Mouse (Mus musculus) forebrain, embryonic 10.5 days (tissue): ENCODE results near the gene Fbxo31. TPM values are rescaled to one million over a fixed set of nuclear protein-coding genes. Genes with fewer than 3 reads are reported as not detected.
"Not testable (repeated sequence)": the region's sequence is repeated elsewhere in the genome, so short reads cannot be mapped to it uniquely, and the experiment has no call there.

Experiments
- DNase-seq: peaks from one replicate; pipeline ENCODE4 v3.0.0-alpha.2; 2017; ENCODE audit warnings: low spot score; ENCODE audit errors: extremely low spot score
- H3K27ac ChIP-seq: fragments of 300-500 bp; sonication (generic); 2 replicates; pipeline ENCODE4 v1.5.1; 2016; ENCODE audit warnings: mild to moderate bottlenecking
- H3K27me3 ChIP-seq: fragments of 300-500 bp; sonication (generic); 2 replicates; pipeline ENCODE4 v1.6.1; 2016; ENCODE audit warnings: mild to moderate bottlenecking; ENCODE audit not compliant: poor library complexity, severe bottlenecking
- H3K36me3 ChIP-seq: fragments of 300-500 bp; sonication (generic); replicated peaks from 2 replicates; pipeline ENCODE4 v1.6.1; 2016; ENCODE audit warnings: mild to moderate bottlenecking, moderate library complexity
- H3K4me1 ChIP-seq: fragments of 300-500 bp; sonication (generic); 2 replicates; pipeline ENCODE4 v1.6.1; 2016
- H3K4me3 ChIP-seq: fragments of 300-500 bp; sonication (generic); 2 replicates; pipeline ENCODE4 v1.5.1; 2016; ENCODE audit warnings: mild to moderate bottlenecking, moderate library complexity
- H3K9me3 ChIP-seq: fragments of 300-500 bp; sonication (generic); 2 replicates; pipeline ENCODE4 v1.6.1; 2016; ENCODE audit warnings: mild to moderate bottlenecking, moderate library complexity
- WGBS: fragments of 180-500 bp; shearing (Covaris S2); methylation state at CpG from one replicate; pipeline ENCODE4 v1.1.7; 2016; 5-methylcytosine and 5-hydroxymethylcytosine counted together
- polyA plus RNA-seq: library from polyadenylated mRNA; unstranded; fragments of >200 nt; fragmentation: Nextera tagmentation; extraction: Ambion mirVana; gene quantifications from 2 replicates; pipeline ENCODE4 v1.2.1, GENCODE M21; 2016

Fbxo31 gene
- polyA plus RNA-seq, 1 experiment from 2014 or later = 14.8 TPM

DNA sequence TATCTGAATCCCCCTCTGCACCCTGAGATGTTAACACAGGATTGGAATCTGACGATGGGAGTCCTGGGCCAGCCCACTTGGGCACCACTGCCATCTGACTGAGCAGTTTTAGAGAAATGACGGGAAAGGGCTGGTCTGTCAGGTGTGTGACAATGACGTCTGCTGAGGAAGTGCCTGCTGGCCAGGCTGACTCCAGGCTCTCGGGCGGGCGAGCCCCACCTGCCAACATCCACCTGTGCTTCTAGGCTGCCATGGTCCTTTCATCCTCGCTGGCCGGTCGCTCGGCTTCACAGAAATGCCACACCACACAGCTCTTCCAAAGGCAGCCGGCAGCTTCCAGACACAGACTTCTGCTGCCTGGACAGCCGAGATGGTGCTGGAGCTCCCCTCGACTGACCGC, 21.2 kb upstream of the Fbxo31 start:
- no peak for DNase-seq
- no peaks in the 10 kb centered on the region for H3K4me1 ChIP-seq
- H3K27ac ChIP-seq = no peak overlapping the region
- H3K9me3 ChIP-seq = no peaks in the 10 kb centered on the region
- H3K36me3 ChIP-seq = peaks cover 91% of the 10 kb centered on the region
- 93% methylated on average over 14 of the region's 14 CpGs for WGBS
- H3K4me3 ChIP-seq = no peak overlapping the region
- H3K27me3 ChIP-seq = no peaks in the 10 kb centered on the region

- 45% methylated on average over 7 of the region's 7 CpGs for WGBS
- H3K4me1 ChIP-seq = no peaks in the 10 kb centered on the region
- peak; percentile 69 for DNase-seq
- H3K4me3 ChIP-seq = no peak overlapping the region
- no peak overlapping the region for H3K27ac ChIP-seq
- H3K36me3 ChIP-seq = peaks cover 91% of the 10 kb centered on the region
- no peaks in the 10 kb centered on the region for H3K27me3 ChIP-seq
- no peaks in the 10 kb centered on the region for H3K9me3 ChIP-seq
These were observed 20.3 kb upstream of the Fbxo31 start for GRCm38 (mm10) chr8:121598892-121599291.

DNA sequence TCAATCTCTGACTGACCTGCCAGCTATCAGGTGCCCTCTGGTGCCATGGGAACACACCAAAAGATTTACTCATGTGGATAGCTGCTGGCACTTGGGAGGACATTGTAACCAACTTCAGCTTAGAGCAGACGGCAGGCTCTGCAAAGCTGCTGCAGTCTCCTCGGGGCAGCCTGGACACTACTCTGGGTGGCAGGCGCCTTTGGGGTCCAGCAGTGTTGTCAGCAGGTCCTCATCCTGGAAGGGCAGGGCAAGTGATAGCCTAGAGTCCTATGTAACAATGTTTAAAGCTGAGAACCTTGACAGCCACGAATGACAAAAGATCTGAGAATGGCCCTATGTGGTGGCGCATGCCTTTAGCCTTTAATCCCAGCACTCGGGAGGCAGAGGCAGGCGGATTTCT, 19.6 kb upstream of the Fbxo31 start:
- Histone ChIP-seq H3K4me3 (no peak overlapping the region), H3K4me1 (no peaks in the 10 kb centered on the region), H3K27me3 (no peaks in the 10 kb centered on the region), H3K27ac (no peak overlapping the region), H3K36me3 (peaks cover 92% of the 10 kb centered on the region), H3K9me3 (no peaks in the 10 kb centered on the region)
- 92% methylated on average over 7 of the region's 7 CpGs for WGBS
- DNase-seq = no peak

GRCm38 (mm10) chr8:121597492-121597891, 18.9 kb upstream of the Fbxo31 start:
- not testable (repeated sequence) for H3K4me3 ChIP-seq, H3K27ac ChIP-seq, H3K9me3 ChIP-seq, H3K4me1 ChIP-seq, DNase-seq, H3K27me3 ChIP-seq
- 85% methylated on average over 2 of the region's 2 CpGs for WGBS
- H3K36me3 ChIP-seq = peaks cover 86% of the 10 kb centered on the region

GRCm38 (mm10) chr8:121593983-121594382, 15.4 kb upstream of the Fbxo31 start:
- WGBS = 85% methylated on average over 9 of the region's 9 CpGs
- H3K4me1 ChIP-seq = peaks cover 31% of the 10 kb centered on the region
- H3K36me3 ChIP-seq = peaks cover 52% of the 10 kb centered on the region
- DNase-seq = no peak
- no peak overlapping the region for H3K27ac ChIP-seq
- H3K27me3 ChIP-seq = no peaks in the 10 kb centered on the region
- no peak overlapping the region for H3K4me3 ChIP-seq
- no peaks in the 10 kb centered on the region for H3K9me3 ChIP-seq

DNA sequence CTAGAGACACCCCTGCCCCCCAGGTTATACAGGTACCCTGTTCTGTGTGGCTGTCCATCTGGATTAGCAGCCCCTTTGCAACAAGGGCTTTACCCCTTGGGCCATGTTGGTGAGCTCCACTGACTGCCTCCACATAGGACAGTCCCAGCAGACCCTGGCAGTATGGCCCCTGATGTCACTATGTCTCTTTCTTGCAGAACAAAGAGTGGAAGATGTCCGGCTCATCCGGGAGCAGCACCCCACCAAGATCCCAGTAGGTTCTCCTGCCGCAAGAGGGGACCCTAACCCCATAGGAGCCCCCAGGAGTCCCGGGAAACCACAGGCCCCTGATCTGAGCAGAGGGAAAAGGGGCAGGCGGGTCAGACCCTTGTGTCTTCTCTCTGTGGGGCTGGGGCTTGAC, 14.7 kb upstream of the Fbxo31 start:
- Histone ChIP-seq H3K4me3 (no peak overlapping the region), H3K36me3 (peaks cover 49% of the 10 kb centered on the region), H3K9me3 (no peaks in the 10 kb centered on the region), H3K27ac (no peak overlapping the region), H3K4me1 (peaks cover 31% of the 10 kb centered on the region), H3K27me3 (no peaks in the 10 kb centered on the region)
- 91% methylated on average over 5 of the region's 5 CpGs for WGBS
- no peak for DNase-seq

DNA sequence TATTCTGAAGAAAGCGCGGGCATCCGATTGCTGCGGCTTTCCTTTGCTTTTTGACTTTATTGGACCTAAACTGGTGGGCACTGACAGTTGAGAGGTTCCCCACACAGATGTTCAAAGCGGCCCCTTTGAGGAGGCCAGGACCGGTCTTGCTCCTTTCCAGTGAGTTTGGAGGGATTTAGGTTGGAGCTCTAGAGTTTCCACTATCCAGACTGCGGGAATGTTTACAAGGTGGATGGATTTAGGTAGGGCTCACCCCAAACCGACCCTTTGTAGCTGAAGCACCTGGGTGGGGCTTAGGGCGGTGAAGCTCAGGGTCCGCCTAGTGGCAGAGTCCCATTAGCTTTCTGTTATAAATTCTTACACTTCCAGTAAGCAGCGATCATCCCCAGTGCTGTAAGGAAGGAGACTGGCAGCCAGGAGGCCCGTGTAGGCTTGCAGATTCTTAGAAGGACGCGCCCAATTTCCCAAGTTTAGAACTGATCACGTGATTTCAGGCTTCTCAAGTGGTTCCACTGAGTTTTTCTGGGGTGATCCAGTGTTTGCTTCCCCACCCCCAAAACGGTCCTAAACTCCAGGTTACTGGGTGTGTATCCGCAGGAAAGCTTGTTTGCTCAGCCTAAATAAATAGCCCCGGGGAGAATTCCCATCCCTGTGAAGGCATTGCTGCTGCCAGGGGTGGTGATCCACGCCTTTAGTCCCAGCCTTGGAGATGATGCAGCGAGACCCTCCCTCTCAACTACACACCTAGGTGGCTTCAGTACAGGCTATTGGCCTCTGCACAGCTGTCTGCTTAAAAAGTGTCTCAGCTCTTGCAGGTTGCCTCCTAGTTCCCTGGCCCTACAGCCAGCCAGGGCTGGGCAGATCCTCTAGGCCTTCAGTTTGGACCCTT, 12.8 kb upstream of the Fbxo31 start:
- H3K27ac ChIP-seq = peak overlapping the region; percentile 87; the same call in 1 of the 2 replicates
- DNase-seq = no peak
- 18% methylated on average over 20 of the region's 20 CpGs for WGBS
- peaks cover 33% of the 10 kb centered on the region for H3K36me3 ChIP-seq
- peaks cover 31% of the 10 kb centered on the region for H3K4me1 ChIP-seq
- H3K9me3 ChIP-seq = no peaks in the 10 kb centered on the region
- H3K4me3 ChIP-seq = peak overlapping the region; percentile 97
- no peaks in the 10 kb centered on the region for H3K27me3 ChIP-seq

DNA sequence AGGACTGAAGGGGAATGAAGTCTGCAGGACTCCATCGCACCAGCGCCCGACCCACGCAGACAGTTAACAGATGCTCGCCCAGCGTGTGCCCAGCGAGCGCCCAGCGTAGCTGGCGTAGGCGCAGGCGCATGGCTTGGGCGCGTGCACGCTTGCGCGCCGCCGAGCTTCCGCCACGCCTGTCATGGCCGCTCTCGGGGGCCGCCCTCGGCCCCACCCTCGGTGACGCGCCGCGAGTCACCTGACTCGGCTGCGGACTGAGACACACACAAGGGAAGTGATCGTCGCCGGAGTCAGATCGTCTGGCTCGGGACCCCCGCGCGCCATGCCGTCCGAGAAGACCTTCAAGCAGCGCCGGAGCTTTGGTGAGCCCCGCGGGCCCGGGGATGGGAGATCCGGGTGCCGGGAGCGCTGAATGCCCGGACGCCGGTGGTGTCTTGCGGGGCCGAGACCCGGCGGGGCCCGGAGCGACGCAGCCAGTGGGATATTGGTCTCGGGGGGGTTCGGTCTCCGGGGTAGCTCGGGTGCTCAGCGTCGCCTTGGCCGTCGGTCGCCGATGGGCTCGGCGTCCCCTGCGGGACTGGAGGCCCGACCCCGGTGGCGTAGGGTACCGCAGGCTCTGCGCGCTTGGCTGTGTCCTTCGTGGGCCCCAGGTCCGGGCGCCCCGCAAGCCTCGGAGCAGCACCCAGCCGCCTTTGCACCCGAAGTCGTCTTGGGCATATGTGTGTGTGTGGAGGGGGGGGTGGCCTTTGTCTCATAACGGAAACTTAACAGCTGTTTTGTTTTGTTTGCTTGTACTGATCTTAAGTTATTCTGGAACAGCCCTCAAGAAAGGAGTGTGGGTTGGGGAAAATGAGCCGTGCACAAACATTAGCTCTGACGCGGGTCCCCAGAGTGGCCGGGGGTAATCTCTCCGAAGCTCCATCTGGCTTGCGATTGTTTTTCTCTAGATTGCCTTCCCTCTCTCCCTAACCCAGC, 11.9 kb upstream of the Fbxo31 start, which contains the start of gene Map1lc3b:
TSS of gene Map1lc3b (plus strand) at position 159 of the 975 bp plus-strand sequence.
- no peaks in the 10 kb centered on the region for H3K9me3 ChIP-seq
- H3K27ac ChIP-seq = peak within 1 kb of the TSS; percentile 87
- peaks cover 24% of the 10 kb centered on the region for H3K36me3 ChIP-seq
- WGBS = under 1% methylated on average over 94 of the region's 94 CpGs
- H3K27me3 ChIP-seq = no peaks in the 10 kb centered on the region
- peak; percentile 90 for DNase-seq
- peaks cover 35% of the 10 kb centered on the region for H3K4me1 ChIP-seq
- peak within 1 kb of the TSS; percentile 97 for H3K4me3 ChIP-seq

- no peaks in the 10 kb centered on the region for H3K9me3 ChIP-seq
- WGBS = 48% methylated on average over 2 of the region's 2 CpGs
- H3K4me1 ChIP-seq = peaks cover 46% of the 10 kb centered on the region
- peaks cover 12% of the 10 kb centered on the region for H3K36me3 ChIP-seq
- no peak for DNase-seq
- peak overlapping the region; percentile 97; the same call in 1 of the 2 replicates for H3K4me3 ChIP-seq
- H3K27me3 ChIP-seq = no peaks in the 10 kb centered on the region
- peak overlapping the region; percentile 87; the same call in 1 of the 2 replicates for H3K27ac ChIP-seq
These were observed 10.7 kb upstream of the Fbxo31 start for GRCm38 (mm10) chr8:121589205-121589726.

GRCm38 (mm10) chr8:121588750-121589149, 10.1 kb upstream of the Fbxo31 start:
- Histone ChIP-seq H3K4me1 (peaks cover 47% of the 10 kb centered on the region), H3K27ac (no peak overlapping the region), H3K9me3 (no peaks in the 10 kb centered on the region), H3K4me3 (no peak overlapping the region), H3K36me3 (peaks cover 7% of the 10 kb centered on the region), H3K27me3 (no peaks in the 10 kb centered on the region)
- DNase-seq = no peak
- WGBS = 87% methylated on average over 4 of the region's 4 CpGs

- peak; percentile 97 for DNase-seq
- H3K27ac ChIP-seq = peak overlapping the region; percentile 85
- peak overlapping the region; percentile 73 for H3K4me3 ChIP-seq
- H3K9me3 ChIP-seq = no peaks in the 10 kb centered on the region
- H3K27me3 ChIP-seq = no peaks in the 10 kb centered on the region
- peaks cover 29% of the 10 kb centered on the region for H3K4me1 ChIP-seq
- H3K36me3 ChIP-seq = no peaks in the 10 kb centered on the region
- 1% methylated on average over 47 of the region's 47 CpGs for WGBS
These were observed 6.7 kb upstream of the Fbxo31 start for GRCm38 (mm10) chr8:121585159-121585825.

DNA sequence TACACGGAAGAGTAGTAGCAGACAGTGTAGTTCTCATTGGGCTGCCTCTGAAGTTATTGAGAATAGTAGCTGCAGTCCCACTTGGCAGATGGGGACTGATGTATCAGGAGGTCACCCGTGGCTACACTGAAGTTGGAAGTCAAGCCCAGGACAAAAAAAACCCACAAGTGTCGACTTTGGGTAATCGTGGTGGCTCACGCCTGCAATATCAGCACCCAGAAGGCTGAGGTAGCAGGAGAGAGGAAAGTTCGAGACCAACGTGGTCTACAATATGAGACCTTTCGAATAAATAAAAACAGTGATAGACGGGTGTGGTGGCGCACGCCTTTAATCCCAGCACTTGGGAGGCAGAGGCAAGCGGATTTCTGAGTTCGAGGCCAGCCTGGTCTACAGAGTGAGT, 6.1 kb upstream of the Fbxo31 start:
- WGBS = 43% methylated on average over 13 of the region's 13 CpGs
- DNase-seq = no peak
- H3K27ac ChIP-seq = peak overlapping the region; percentile 85; the same call in 1 of the 2 replicates
- no peaks in the 10 kb centered on the region for H3K36me3 ChIP-seq
- no peaks in the 10 kb centered on the region for H3K27me3 ChIP-seq
- H3K4me3 ChIP-seq = peak overlapping the region; percentile 73
- H3K4me1 ChIP-seq = peaks cover 29% of the 10 kb centered on the region
- no peaks in the 10 kb centered on the region for H3K9me3 ChIP-seq
